Mouse (Mus musculus): Measurements from ENCODE around the gene Usp7.

The Usp7 gene

GRCm38 (mm10) chr16:8715513-8716080 lies 76.5 kb downstream of the Usp7 start:
- DNase-seq, result no peak

DNA sequence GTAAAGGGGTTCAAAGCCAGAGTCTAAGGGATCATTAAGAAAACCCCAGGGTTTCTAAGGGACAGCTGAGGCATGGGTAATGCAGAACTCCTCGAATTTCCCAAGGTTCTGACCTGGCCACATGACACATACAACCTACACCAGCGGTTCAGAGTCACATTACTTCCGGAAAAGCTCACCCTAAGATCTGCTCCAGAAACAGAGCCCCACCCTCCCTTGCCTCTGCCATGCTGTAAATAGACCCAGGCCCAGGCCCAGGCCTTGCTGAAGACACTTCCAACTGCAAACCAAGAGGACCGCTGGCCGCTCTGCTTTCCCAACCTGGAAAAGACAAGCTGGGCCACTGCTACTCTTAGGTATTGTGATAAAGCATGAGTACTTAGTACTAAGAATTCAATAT lies 77.3 kb downstream of the Usp7 start:
- no peak for DNase-seq

DNA sequence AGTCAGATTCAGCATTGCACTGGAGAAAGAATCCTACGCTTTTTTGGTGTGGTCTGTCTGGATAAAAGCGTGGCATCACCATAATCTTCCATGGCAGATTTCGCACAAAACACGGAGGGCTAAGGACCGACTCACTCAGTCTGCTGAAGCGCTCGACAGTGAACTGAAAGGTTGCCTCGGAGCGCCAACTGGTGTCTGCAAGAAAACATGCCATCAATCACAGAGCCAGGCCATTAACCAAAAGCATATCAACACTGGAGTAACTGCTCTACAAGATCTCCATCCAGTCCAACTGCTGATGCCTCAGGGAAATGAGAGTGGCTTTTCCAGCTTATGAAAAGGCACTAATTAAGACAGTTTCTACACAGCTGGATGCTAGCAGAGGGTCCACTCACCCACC lies 80.1 kb downstream of the Usp7 start:
- no peak for DNase-seq

GRCm38 (mm10) chr16:8700586-8700985 lies 91.5 kb downstream of the Usp7 start:
- no peak for DNase-seq

DNA sequence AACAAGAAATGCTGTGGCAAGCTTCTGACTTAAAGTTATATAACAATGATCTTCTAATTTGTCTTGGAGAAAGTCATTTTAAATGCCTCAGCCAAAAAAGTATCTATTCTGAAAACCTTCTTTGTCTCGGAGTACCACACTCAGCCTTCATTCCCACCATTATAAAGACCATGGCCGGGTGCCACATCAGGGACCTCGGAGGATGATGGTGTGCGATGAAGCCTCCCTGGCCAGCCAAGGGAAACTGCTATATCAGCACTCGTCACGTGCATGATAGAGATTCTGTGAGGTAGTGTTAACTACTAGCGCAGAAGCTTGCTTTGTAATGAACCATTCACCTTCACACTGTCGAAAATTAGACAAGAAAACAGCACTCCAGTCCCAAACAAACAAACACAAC lies 92.6 kb downstream of the Usp7 start:
- DNase-seq, result no peak

DNA sequence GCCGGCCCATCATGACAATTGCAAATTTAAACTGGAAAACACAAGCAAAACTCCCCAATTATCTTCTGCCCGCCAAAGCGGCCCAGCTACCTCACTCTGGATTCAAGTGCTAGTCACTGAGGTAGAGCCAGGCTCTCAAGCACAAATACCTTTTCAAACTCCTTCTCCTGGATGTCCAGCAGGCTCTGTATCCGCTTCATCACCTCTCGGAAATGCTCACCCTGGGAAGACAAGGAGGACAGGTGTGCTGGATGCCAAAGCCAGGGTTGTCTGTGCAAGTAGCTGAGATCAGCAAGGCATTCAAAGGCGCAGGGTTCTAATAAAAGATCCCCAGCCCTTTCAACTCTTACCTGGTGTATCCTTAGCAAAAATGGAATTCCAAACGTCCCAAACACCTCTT lies 100.9 kb downstream of the Usp7 start:
- DNase-seq, result no peak

- peak; percentile 91 for DNase-seq
These were observed 102.0 kb downstream of the Usp7 start for GRCm38 (mm10) chr16:8689979-8690656.

- no peak for DNase-seq
These were observed 104.5 kb downstream of the Usp7 start for GRCm38 (mm10) chr16:8687559-8688112.

DNA sequence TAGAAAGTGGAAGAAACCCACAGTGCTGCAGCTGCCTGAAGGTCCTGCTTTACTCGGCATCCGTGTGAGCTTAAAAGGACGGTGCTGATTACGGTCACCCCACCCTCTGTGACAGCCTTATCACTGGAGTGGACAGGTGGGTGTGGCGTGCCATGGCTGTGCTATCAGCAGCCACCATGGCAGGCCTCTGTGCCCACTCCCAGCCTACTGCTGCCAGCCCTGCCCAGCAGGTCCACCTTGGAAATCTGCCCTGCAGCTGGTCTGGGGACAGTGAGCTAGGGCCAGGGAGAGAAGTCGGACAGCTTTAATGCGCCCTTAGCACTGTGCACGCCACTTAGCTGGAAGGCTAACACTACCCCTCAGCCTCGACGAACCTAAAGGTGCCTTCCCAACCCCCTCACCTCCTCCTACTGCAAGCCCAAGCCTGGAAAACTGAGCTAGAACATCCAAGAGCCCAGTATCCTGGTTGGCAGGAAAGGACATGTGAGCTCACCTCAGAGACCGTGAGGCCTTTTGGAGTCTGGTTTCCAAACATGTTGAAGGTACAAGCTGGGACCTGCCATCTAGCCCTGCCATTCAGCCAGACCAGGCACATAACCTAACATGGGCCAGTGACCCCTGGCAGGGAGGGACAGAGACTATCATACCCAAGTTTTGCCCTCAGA lies 105.1 kb downstream of the Usp7 start:
- no peak for DNase-seq

- peak; percentile 74 for DNase-seq
These were observed 105.8 kb downstream of the Usp7 start for GRCm38 (mm10) chr16:8686121-8686870.

- DNase-seq, result peak; percentile 54
These were observed 107.0 kb downstream of the Usp7 start for GRCm38 (mm10) chr16:8685087-8685486.

GRCm38 (mm10) chr16:8680470-8680869 lies 111.6 kb downstream of the Usp7 start, which contains the start of gene Gm5767:
Gene Gm5767, plus strand, starts transcription at chr16:8680770.
- no peak for DNase-seq

GRCm38 (mm10) chr16:8679780-8680179 lies 112.3 kb downstream of the Usp7 start:
- DNase-seq, result no peak

DNA sequence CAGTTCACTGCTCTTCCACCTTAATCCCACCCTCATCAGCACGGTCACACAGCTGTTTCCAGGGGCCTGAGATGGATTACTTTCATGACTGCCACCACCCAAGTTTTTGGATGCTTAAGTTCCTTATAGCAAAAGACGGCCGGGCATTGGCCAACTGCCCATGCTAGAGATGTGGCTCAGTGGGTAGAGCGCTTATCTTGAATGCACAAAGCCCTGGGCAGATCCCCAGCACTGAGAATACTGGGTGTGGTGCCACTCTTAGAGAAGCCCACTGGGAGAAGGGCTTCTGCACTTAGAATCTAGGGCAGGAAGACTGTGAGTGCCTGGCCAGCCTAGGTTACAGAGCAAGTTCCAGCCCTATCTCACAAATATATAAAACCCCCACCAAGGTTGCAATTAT lies 113.4 kb downstream of the Usp7 start:
- no peak for DNase-seq

DNA sequence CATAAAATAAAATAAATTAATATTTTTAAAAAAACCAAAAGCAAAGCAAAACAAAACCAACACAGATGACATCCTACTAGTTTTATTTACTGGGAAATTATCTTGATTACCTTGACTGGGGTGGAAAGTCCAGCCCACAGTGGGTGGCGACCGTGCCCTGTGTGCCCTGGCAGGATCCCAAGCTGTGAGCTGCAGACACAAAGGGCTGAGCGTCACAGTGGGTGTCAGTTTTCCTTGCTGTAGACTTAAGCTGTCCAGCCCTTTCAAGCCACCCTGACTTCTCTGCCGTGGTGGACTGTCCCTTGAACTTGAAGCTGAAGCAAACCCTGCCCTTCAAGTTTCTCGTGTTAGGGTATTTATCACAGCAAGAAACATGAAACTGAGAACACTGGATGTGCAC lies 114.1 kb downstream of the Usp7 start:
- no peak for DNase-seq

DNA sequence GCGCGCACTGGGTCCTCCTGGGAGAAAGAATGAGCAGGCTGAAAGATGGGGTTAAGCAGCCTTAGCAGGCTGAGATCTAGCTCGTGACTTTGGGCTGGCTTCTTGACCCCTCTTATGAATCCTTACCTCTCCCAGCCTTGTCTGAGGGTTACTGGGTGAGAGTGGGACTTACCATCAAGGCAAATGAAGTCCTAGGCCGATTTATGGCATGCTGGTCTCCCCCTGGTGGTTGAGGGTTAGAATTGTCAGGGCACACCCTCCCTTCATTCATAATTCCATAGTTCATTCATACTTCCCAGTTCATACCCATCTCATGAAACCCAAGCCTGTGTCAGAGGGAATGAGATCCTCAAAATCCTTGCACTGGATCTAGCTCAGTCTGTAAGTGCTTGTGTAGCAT lies 115.3 kb downstream of the Usp7 start:
- no peak for DNase-seq

DNA sequence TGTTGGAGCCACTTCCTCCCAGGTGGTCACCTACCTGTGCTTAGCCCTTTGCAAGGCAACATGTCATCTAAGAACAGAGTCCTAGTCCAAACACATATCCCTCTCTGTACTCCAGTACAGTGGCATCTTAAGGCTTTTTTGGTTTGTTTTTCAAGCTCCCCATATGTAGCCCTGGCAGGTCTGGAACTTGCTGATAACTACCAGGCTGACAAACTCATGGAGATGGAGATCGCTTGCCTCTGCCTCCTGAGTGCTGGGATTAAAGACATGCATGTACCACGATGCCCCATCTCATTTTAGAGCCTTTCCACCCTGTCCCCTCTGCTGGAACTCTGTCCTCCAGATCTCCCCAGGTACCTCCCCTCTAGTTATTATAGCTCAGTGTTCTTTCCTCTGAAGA lies 115.9 kb downstream of the Usp7 start:
- no peak for DNase-seq

DNA sequence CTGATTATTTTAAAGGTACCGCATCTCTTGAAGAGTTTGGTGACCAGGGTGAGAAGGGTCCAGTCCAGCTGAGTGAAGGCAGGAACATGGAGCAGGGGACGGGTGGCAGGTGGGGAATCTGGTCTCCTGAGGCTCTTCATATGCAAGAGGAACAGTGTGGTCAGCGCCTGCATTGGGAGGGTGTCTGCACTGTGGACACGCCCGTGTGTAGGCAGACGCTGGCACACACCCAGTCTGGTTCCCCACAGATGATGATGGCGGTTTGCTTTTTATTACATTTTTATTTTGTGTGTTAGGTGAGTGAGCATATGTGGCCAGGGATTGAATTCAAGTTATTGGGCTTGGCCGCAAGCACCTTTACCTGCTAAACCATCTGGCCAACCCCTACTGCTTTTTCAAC lies 116.5 kb downstream of the Usp7 start:
- no peak for DNase-seq

GRCm38 (mm10) chr16:8674165-8674564 lies 117.9 kb downstream of the Usp7 start:
- no peak for DNase-seq

GRCm38 (mm10) chr16:8673343-8673742 lies 118.8 kb downstream of the Usp7 start:
- no peak for DNase-seq

- DNase-seq, result no peak
These were observed 119.3 kb downstream of the Usp7 start for GRCm38 (mm10) chr16:8672811-8673210.

- DNase-seq, result no peak
These were observed 119.8 kb downstream of the Usp7 start for GRCm38 (mm10) chr16:8672350-8672687.

GRCm38 (mm10) chr16:8671551-8672349 lies 120.4 kb downstream of the Usp7 start, which contains the start of gene Carhsp1:
Gene Carhsp1, minus strand, starts transcription at chr16:8672155.
- peak; percentile 42 for DNase-seq
